Mouse (Mus musculus) forelimb bud, embryonic 11.5 days (tissue): Measurements from ENCODE around the gene Zfp82.

Source experiments
- DNase-seq: peaks from one replicate; pipeline ENCODE4 v3.0.0-alpha.2; 2012; ENCODE audit warnings: low read depth, low spot score

The Zfp82 gene

GRCm38 (mm10) chr7:30048126-30048525 is 24.6 kb downstream of the Zfp82 start:
- no peak for DNase-seq

DNA sequence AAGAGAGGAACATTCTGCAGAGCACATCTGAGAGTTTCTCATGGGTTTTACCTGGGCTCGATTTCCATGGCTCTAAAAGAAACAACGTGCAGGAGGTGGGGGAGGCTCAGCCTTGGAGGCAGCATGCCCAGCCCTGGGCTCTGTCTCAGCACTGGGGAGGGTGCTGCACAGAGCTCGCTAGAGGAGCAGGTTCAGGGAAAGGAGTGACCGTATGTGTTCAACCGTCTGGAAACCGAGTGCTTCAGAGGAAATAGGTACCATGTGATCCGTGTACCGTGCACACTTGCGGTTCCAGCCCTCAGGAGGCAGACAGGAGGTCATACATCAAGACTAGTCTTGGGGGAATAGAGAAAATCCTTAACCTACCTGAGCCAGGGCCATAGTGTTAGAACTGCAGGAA is 28.3 kb downstream of the Zfp82 start:
- DNase-seq, result no peak

- DNase-seq, result no peak
Measured at GRCm38 (mm10) chr7:30034331-30034730, 38.4 kb downstream of the Zfp82 start.

GRCm38 (mm10) chr7:30031379-30031778 is 41.3 kb downstream of the Zfp82 start:
- DNase-seq, result no peak

- no peak for DNase-seq
Measured at GRCm38 (mm10) chr7:30030677-30031076, 42.0 kb downstream of the Zfp82 start.

- no peak for DNase-seq
Measured at GRCm38 (mm10) chr7:30028572-30028971, 44.1 kb downstream of the Zfp82 start.

- DNase-seq, result no peak
Measured at GRCm38 (mm10) chr7:30027331-30027730, 45.4 kb downstream of the Zfp82 start.

- DNase-seq, result no peak
Measured at GRCm38 (mm10) chr7:30025358-30025757, 47.3 kb downstream of the Zfp82 start.

DNA sequence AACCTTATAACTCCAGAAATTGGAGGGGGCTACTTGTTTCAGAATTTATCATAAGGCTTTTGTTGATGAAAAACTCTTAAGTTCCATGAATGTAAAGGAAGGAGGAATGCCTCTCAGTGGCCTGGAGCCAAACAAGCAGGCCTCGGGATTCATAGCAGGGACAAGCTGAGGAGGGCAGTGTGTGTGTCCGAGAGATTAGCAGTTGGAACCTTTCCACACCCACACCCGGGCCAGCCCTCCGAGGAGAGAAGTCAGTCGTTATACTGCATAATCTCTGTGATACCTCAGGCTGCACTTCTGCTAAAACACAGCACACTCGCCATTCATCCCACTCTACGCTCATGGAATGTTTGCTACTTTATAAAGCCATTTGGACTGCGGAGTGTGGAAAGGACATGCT is 48.9 kb downstream of the Zfp82 start:
- DNase-seq, result no peak

GRCm38 (mm10) chr7:30023324-30023723 is 49.4 kb downstream of the Zfp82 start:
- no peak for DNase-seq

DNA sequence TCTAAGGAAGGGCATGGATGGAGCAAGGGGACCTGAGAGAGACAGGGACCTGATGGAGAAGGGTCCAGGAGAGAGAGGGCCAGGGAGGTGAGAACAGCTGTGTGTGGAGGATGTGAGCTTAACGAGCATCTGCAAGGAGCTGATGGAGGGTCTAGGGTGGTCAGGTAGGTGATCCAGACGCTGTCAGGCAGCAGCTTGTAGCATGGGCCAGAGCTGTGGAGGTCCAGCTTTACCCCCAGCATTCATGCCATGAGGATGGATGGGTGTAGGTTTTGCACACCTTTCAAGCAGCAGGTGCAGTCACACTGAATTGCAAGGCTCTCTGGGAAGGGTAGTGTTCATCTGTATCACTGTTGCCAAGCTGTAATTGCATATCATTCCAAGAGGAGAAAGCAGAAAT is 53.2 kb downstream of the Zfp82 start:
- no peak for DNase-seq

DNA sequence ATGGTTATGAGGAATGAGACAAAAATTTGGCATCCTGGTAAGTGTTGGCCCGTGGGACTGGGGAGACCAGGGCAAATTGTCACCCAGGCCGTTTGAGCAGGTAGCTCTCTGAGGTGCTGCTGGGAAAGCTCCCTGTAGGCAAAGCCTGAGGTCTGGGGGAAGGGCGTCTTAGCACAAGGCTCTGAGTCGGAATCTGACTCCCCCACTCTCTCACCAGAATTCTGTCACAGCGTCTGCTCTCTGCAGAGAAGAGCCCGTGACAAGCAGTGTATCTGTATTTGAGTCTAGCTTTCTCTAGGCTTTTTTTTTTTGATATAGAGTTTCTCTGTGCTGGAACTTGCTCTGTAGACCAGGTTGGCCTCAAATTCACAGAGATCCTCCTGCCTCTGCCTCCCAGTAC is 55.5 kb downstream of the Zfp82 start:
- DNase-seq, result no peak

- DNase-seq, result peak; percentile 51
Measured at GRCm38 (mm10) chr7:30012956-30013363, 59.7 kb downstream of the Zfp82 start.

DNA sequence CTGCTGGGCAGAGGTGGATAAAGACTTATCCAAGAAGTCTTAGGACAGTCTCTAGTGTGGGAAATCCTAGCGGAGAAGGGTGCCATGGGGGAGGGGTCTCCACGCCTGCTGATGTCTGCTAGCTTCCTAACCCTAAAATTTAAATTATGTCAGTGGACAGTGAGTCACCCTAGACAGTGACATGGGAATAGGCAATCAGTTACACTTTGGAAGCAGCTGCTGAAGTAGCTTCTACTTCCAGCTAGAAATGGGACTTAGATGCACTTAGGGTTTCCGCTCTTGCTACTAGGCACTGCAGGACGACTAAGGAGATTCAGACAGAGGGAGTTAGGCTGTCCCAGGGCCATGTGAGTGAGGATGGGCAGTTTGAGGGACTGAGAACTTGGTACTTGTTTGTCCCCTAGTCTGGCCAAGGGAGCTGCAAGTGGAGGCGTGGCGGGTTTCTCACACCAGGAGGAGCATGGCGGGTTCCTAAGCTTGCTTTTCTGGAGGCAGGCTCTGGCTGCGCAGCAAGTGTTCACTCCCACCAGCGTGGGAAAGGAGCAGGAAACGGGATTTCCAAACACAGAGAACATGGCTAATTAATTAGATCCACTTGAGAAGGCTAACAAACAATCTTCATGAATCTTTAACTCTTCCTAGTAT is 62.0 kb downstream of the Zfp82 start:
- no peak for DNase-seq

DNA sequence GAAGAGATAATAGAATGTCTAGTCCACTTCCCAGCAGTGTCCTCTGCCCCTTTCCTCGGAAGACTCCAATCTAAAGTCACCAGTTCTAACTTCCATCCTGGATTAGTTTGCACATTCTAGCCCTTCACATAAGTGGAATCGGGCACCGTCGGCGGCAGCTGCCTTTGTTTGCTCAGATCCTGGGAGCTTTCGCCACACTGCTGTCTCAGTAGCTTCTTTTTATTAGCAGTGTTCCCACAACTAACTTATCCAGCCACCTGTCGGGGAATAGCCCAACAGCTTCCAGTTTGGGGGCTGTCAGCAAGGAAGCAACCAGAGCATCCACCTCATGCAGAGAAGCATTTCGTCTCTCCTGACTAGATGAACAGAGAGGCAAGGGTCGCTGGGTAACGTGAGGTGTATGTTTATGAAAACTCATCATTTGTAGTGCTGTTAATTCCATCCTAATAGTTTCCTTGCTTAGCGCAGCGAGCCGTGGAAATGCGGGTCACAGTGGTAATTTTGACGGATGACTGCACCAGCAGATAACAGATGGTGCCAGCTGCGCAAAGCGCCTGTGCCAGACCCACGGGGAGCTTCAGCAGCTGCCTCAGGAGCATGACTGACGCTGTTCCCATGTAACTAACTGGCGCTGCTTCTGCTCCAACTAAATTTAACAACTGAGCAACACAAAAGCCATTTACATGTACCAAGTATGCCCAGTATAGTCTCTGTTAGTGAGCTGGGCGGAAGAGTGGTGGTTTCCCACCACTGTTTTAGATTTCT is 63.2 kb downstream of the Zfp82 start:
- DNase-seq, result no peak

- peak; percentile 53 for DNase-seq
Measured at GRCm38 (mm10) chr7:30008020-30008690, 64.5 kb downstream of the Zfp82 start.

GRCm38 (mm10) chr7:30007601-30008000 is 65.1 kb downstream of the Zfp82 start:
- no peak for DNase-seq
